Mouse (Mus musculus) left cerebral cortex, postnatal 36 days (tissue): ENCODE results near the gene Magi2. TPM values are rescaled to one million over a fixed set of nuclear protein-coding genes. Genes with fewer than 3 reads are reported as not detected.

Source experiments
- DNase-seq, 2 experiments: peaks; one replicate each; pipeline ENCODE4 v3.0.0; 2021 to 2022; ENCODE audit warnings: low spot score in 2 of 2, mixed read lengths in 1 of 2
- intact Hi-C: fragments of 180-260 bp; cut with DNase I; formaldehyde crosslinking; loops from one replicate; pipeline ENCODE4 v1.15.1; 2025
- total RNA-seq, 2 experiments: library from RNA; stranded (reverse); gene quantifications; 2 replicates each; pipeline ENCODE4 v1.2.3; 2021

The Magi2 gene
- total RNA-seq, 2 experiments from 2014 or later = 121 to 141 TPM

- intact Hi-C loops = loop anchor here (10.0 kb wide), 1 partner anchor 732 kb away; no protein-coding TSS in a partner anchor
- no peak for DNase-seq
These were observed 1420.1 kb downstream of the Magi2 start for GRCm38 (mm10) chr5:20646947-20647346.

GRCm38 (mm10) chr5:20653425-20654185 lies 1426.8 kb downstream of the Magi2 start:
- peak in 1 of 2 experiments; percentile 56 for DNase-seq
- intact Hi-C loops = no loop called here

GRCm38 (mm10) chr5:20654766-20655472 lies 1428.1 kb downstream of the Magi2 start:
- intact Hi-C loops = no loop called here
- no peak for DNase-seq

GRCm38 (mm10) chr5:20657056-20657455 lies 1430.2 kb downstream of the Magi2 start:
- intact Hi-C loops = no loop called here
- no peak for DNase-seq

GRCm38 (mm10) chr5:20667601-20668000 lies 1440.8 kb downstream of the Magi2 start:
- no peak for DNase-seq
- intact Hi-C loops = no loop called here

GRCm38 (mm10) chr5:20668736-20669355 lies 1442.0 kb downstream of the Magi2 start:
- intact Hi-C loops = no loop called here
- DNase-seq = no peak

- no peak for DNase-seq
- intact Hi-C loops = no loop called here
These were observed 1442.6 kb downstream of the Magi2 start for GRCm38 (mm10) chr5:20669456-20669855.

GRCm38 (mm10) chr5:20671826-20672225 lies 1445.0 kb downstream of the Magi2 start:
- DNase-seq = peak in 1 of 2 experiments; percentile 47
- intact Hi-C loops = no loop called here

GRCm38 (mm10) chr5:20674523-20674922 lies 1447.7 kb downstream of the Magi2 start:
- DNase-seq = no peak
- intact Hi-C loops = no loop called here

- intact Hi-C loops = no loop called here
- no peak for DNase-seq
These were observed 1448.4 kb downstream of the Magi2 start for GRCm38 (mm10) chr5:20675163-20675665.

GRCm38 (mm10) chr5:20676193-20676871 lies 1449.5 kb downstream of the Magi2 start:
- intact Hi-C loops = no loop called here
- peak in 1 of 2 experiments; percentile 27 for DNase-seq

- no peak for DNase-seq
- intact Hi-C loops = no loop called here
These were observed 1450.4 kb downstream of the Magi2 start for GRCm38 (mm10) chr5:20677246-20677645.

GRCm38 (mm10) chr5:20678573-20678972 lies 1451.7 kb downstream of the Magi2 start:
- intact Hi-C loops = no loop called here
- no peak for DNase-seq

- no peak for DNase-seq
- intact Hi-C loops = no loop called here
These were observed 1453.1 kb downstream of the Magi2 start for GRCm38 (mm10) chr5:20679920-20680319.

GRCm38 (mm10) chr5:20680833-20681530 lies 1454.1 kb downstream of the Magi2 start:
- intact Hi-C loops = no loop called here
- DNase-seq = peak; percentile 58 to 62

GRCm38 (mm10) chr5:20681660-20682059 lies 1454.8 kb downstream of the Magi2 start:
- intact Hi-C loops = no loop called here
- DNase-seq = no peak

- DNase-seq = no peak
- intact Hi-C loops = no loop called here
These were observed 1455.4 kb downstream of the Magi2 start for GRCm38 (mm10) chr5:20682208-20682607.

- intact Hi-C loops = no loop called here
- no peak for DNase-seq
These were observed 1457.3 kb downstream of the Magi2 start for GRCm38 (mm10) chr5:20684112-20684511.

- intact Hi-C loops = no loop called here
- no peak for DNase-seq
These were observed 1465.4 kb downstream of the Magi2 start for GRCm38 (mm10) chr5:20692230-20692629.
